Mouse (Mus musculus): ENCODE results near the gene Mycbpap. TPM values are rescaled to one million over a fixed set of nuclear protein-coding genes. Genes with fewer than 3 reads are reported as not detected.

Mycbpap gene
- 3.2 and 3.8 TPM in 2 replicates for polyA plus RNA-seq (2015; fragmentation: Nextera tagmentation; extraction: Ambion mirVana)

- under 1% methylated on average over 42 of the region's 42 CpGs for WGBS
- no peak within 1 kb of the TSS for H3K27ac ChIP-seq
- H3K4me3 ChIP-seq = peak within 1 kb of the TSS; percentile 48
- peak; percentile 75 for ATAC-seq (ENCODE audit: low FRiP score)
- no peaks in the 10 kb centered on the region for H3K27me3 ChIP-seq
- no peaks in the 10 kb centered on the region for H3K36me3 ChIP-seq
- H3K9ac ChIP-seq = peak within 1 kb of the TSS; percentile 76
- peak within 1 kb of the TSS; percentile 83 for H3K4me2 ChIP-seq
- H3K4me1 ChIP-seq (replicated peaks) = peaks cover 19% of the 10 kb centered on the region
- no peaks in the 10 kb centered on the region for H3K9me3 ChIP-seq
Measured at GRCm38 (mm10) chr11:94521219-94521843, at the start of gene Mycbpap. TSS of gene Mycbpap (minus strand) at chr11:94521742.

- 34% methylated on average over 9 of the region's 9 CpGs for WGBS
- no peak overlapping the region for H3K4me2 ChIP-seq
- no peaks in the 10 kb centered on the region for H3K9me3 ChIP-seq
- no peak overlapping the region for H3K27ac ChIP-seq
- H3K27me3 ChIP-seq = peaks cover 11% of the 10 kb centered on the region
- no peak overlapping the region for H3K9ac ChIP-seq
- peaks cover 7% of the 10 kb centered on the region for H3K4me1 ChIP-seq (replicated peaks)
- no peak for ATAC-seq (ENCODE audit: low FRiP score)
- H3K36me3 ChIP-seq = no peaks in the 10 kb centered on the region
- H3K4me3 ChIP-seq = no peak overlapping the region
Measured at GRCm38 (mm10) chr11:94570612-94571011, 49.1 kb upstream of the Mycbpap start.

GRCm38 (mm10) chr11:94567326-94567725, 45.8 kb upstream of the Mycbpap start:
- Histone ChIP-seq H3K9ac (no peak overlapping the region), H3K27ac (no peak overlapping the region), H3K4me3 (no peak overlapping the region), H3K27me3 (peaks cover 33% of the 10 kb centered on the region), H3K4me2 (no peak overlapping the region), H3K36me3 (no peaks in the 10 kb centered on the region), H3K9me3 (no peaks in the 10 kb centered on the region), H3K4me1 (replicated peaks) (peaks cover 23% of the 10 kb centered on the region)
- ATAC-seq (ENCODE audit: low FRiP score) = no peak
- WGBS = 94% methylated on average over 7 of the region's 7 CpGs

GRCm38 (mm10) chr11:94566534-94566933, 45.0 kb upstream of the Mycbpap start:
- no peak for ATAC-seq (ENCODE audit: low FRiP score)
- H3K4me3 ChIP-seq = no peak overlapping the region
- H3K36me3 ChIP-seq = no peaks in the 10 kb centered on the region
- no peaks in the 10 kb centered on the region for H3K9me3 ChIP-seq
- no peak overlapping the region for H3K4me2 ChIP-seq
- peaks cover 23% of the 10 kb centered on the region for H3K4me1 ChIP-seq (replicated peaks)
- H3K9ac ChIP-seq = no peak overlapping the region
- H3K27me3 ChIP-seq = peaks cover 33% of the 10 kb centered on the region
- WGBS = 85% methylated on average over 6 of the region's 6 CpGs
- H3K27ac ChIP-seq = no peak overlapping the region

- 12% methylated on average over 16 of the region's 16 CpGs for WGBS
- no peaks in the 10 kb centered on the region for H3K9me3 ChIP-seq
- peaks cover 33% of the 10 kb centered on the region for H3K27me3 ChIP-seq
- peak overlapping the region; percentile 53 for H3K4me2 ChIP-seq
- ATAC-seq (ENCODE audit: low FRiP score) = no peak
- H3K27ac ChIP-seq = no peak overlapping the region
- no peaks in the 10 kb centered on the region for H3K36me3 ChIP-seq
- H3K4me3 ChIP-seq = peak overlapping the region; percentile 31
- peak overlapping the region; percentile 63 for H3K9ac ChIP-seq
- peaks cover 15% of the 10 kb centered on the region for H3K4me1 ChIP-seq (replicated peaks)
Measured at GRCm38 (mm10) chr11:94565151-94565479, 43.6 kb upstream of the Mycbpap start.

- H3K27ac ChIP-seq = no peak within 1 kb of the TSS
- peak within 1 kb of the TSS; percentile 31 for H3K4me3 ChIP-seq
- H3K27me3 ChIP-seq = peaks cover 33% of the 10 kb centered on the region
- H3K9ac ChIP-seq = peak within 1 kb of the TSS; percentile 63
- ATAC-seq (ENCODE audit: low FRiP score) = 0 out of 2 replicates have a peak, but pooled peaks have one; percentile 43
- H3K4me1 ChIP-seq (replicated peaks) = peaks cover 15% of the 10 kb centered on the region
- no peaks in the 10 kb centered on the region for H3K9me3 ChIP-seq
- 3% methylated on average over 35 of the region's 35 CpGs for WGBS
- no peaks in the 10 kb centered on the region for H3K36me3 ChIP-seq
- H3K4me2 ChIP-seq = peak within 1 kb of the TSS; percentile 53
Measured at GRCm38 (mm10) chr11:94564437-94565150, 43.1 kb upstream of the Mycbpap start, which contains the start of gene Chad. TSS of gene Chad (plus strand) at chr11:94565047.

- Histone ChIP-seq H3K4me2 (peak overlapping the region; percentile 53; the same call in 1 of the 2 replicates), H3K9ac (0 out of 2 replicates have a peak overlapping the region, but pooled peaks have one; percentile 63), H3K9me3 (no peaks in the 10 kb centered on the region), H3K36me3 (no peaks in the 10 kb centered on the region), H3K4me3 (no peak overlapping the region), H3K27me3 (peaks cover 33% of the 10 kb centered on the region), H3K4me1 (replicated peaks) (peaks cover 15% of the 10 kb centered on the region), H3K27ac (no peak overlapping the region)
- no peak for ATAC-seq (ENCODE audit: low FRiP score)
- 61% methylated on average over 5 of the region's 5 CpGs for WGBS
Measured at GRCm38 (mm10) chr11:94563821-94564220, 42.3 kb upstream of the Mycbpap start.

- H3K9ac ChIP-seq = no peak overlapping the region
- H3K27ac ChIP-seq = no peak overlapping the region
- 93% methylated on average over 5 of the region's 5 CpGs for WGBS
- no peak for ATAC-seq (ENCODE audit: low FRiP score)
- H3K4me2 ChIP-seq = no peak overlapping the region
- no peaks in the 10 kb centered on the region for H3K9me3 ChIP-seq
- peaks cover 33% of the 10 kb centered on the region for H3K27me3 ChIP-seq
- H3K4me1 ChIP-seq (replicated peaks) = peaks cover 15% of the 10 kb centered on the region
- H3K4me3 ChIP-seq = no peak overlapping the region
- H3K36me3 ChIP-seq = no peaks in the 10 kb centered on the region
Measured at GRCm38 (mm10) chr11:94563383-94563782, 41.8 kb upstream of the Mycbpap start.

GRCm38 (mm10) chr11:94558226-94558625, 36.7 kb upstream of the Mycbpap start:
- no peaks in the 10 kb centered on the region; the same call in 1 of the 2 replicates for H3K27me3 ChIP-seq
- H3K9ac ChIP-seq = no peak overlapping the region
- H3K36me3 ChIP-seq = no peaks in the 10 kb centered on the region
- H3K4me2 ChIP-seq = no peak overlapping the region
- 84% methylated on average over 3 of the region's 3 CpGs for WGBS
- no peak overlapping the region for H3K27ac ChIP-seq
- ATAC-seq (ENCODE audit: low FRiP score) = no peak
- no peaks in the 10 kb centered on the region for H3K9me3 ChIP-seq
- no peaks in the 10 kb centered on the region for H3K4me1 ChIP-seq (replicated peaks)
- H3K4me3 ChIP-seq = no peak overlapping the region

- Histone ChIP-seq H3K36me3 (no peaks in the 10 kb centered on the region), H3K4me2 (no peak overlapping the region), H3K27me3 (no peaks in the 10 kb centered on the region), H3K9me3 (no peaks in the 10 kb centered on the region), H3K4me3 (no peak overlapping the region), H3K9ac (no peak overlapping the region), H3K4me1 (replicated peaks) (peaks cover 11% of the 10 kb centered on the region), H3K27ac (no peak overlapping the region)
- 93% methylated on average over 5 of the region's 5 CpGs for WGBS
- no peak for ATAC-seq (ENCODE audit: low FRiP score)
Measured at GRCm38 (mm10) chr11:94550442-94550744, 28.9 kb upstream of the Mycbpap start.

- H3K4me2 ChIP-seq = no peak overlapping the region
- no peak for ATAC-seq (ENCODE audit: low FRiP score)
- peaks cover 12% of the 10 kb centered on the region for H3K4me1 ChIP-seq (replicated peaks)
- H3K27ac ChIP-seq = peak overlapping the region; percentile 89
- H3K9me3 ChIP-seq = no peaks in the 10 kb centered on the region
- no peak overlapping the region for H3K4me3 ChIP-seq
- peak overlapping the region; percentile 73; the same call in 1 of the 2 replicates for H3K9ac ChIP-seq
- H3K36me3 ChIP-seq = no peaks in the 10 kb centered on the region
- no peaks in the 10 kb centered on the region for H3K27me3 ChIP-seq
- 79% methylated on average over 10 of the region's 10 CpGs for WGBS
Measured at GRCm38 (mm10) chr11:94549691-94550441, 28.3 kb upstream of the Mycbpap start.

- H3K36me3 ChIP-seq = no peaks in the 10 kb centered on the region
- H3K4me3 ChIP-seq = peak within 1 kb of the TSS; percentile 58
- peak; percentile 89 for ATAC-seq (ENCODE audit: low FRiP score)
- H3K27ac ChIP-seq = peak within 1 kb of the TSS; percentile 89
- H3K9me3 ChIP-seq = no peaks in the 10 kb centered on the region
- no peaks in the 10 kb centered on the region for H3K27me3 ChIP-seq
- peak within 1 kb of the TSS; percentile 86 for H3K4me2 ChIP-seq
- 5% methylated on average over 49 of the region's 49 CpGs for WGBS
- peak within 1 kb of the TSS; percentile 73 for H3K9ac ChIP-seq
- H3K4me1 ChIP-seq (replicated peaks) = peaks cover 20% of the 10 kb centered on the region
Measured at GRCm38 (mm10) chr11:94548888-94549690, 27.5 kb upstream of the Mycbpap start, which contains the start of gene Rsad1. TSS of gene Rsad1 (minus strand) at chr11:94549255.

Data from hindbrain, embryonic 13.5 days (tissue).